Mouse (Mus musculus): ENCODE measurements at regions not wholly inside any gene's neighbourhood (a gene's known extent, or its start where the extent isn't known, plus 50 kb on each side); places are given as distances from the start of the nearest gene placed in this dataset.
"Not testable (repeated sequence)": the region's sequence is repeated elsewhere in the genome, so short reads cannot be mapped to it uniquely, and the experiment has no call there.

DNA sequence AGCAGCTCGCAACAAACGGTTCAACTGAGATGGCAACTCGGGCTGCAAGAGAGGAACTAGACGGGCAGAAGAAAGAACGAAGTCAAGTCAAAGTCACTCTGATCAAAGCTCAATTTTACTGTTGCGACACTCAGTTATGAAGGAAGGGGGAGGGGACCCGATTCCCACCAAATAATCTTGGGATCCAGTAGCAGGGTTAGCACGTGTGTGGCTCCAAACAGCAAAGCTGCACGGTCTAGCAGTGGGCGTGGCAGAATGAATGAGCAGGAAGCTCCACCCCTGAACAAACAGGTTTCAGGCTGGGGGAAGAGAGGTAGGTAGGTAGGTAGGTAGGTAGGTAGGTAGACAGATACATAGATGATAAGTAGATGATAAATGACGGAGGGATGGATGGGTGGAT is 136.9 kb upstream of the Hes1 start:
- TF ChIP-seq CTCF (IDR thresholded peaks at IDR 0.05; ENCODE audit: control insufficient read depth, insufficient read depth, insufficient replicate concordance, low read depth, low read length); POLR2A (IDR thresholded peaks at IDR 0.05; ENCODE audit: control insufficient read depth, low read depth, low read length): not testable (repeated sequence)
